Mouse (Mus musculus) ES-E14 (cell line): Measurements from ENCODE around the gene 4930415O20Rik.

Source experiments
- MAFK ChIP-seq: IDR thresholded peaks from 2 replicates; pipeline ENCODE4 v1.6.1; 2014; ENCODE audit warnings: mild to moderate bottlenecking, low read depth, low read length, inconsistent platforms; ENCODE audit not compliant: insufficient read depth
- ZNF384 ChIP-seq: IDR thresholded peaks from 2 replicates; pipeline ENCODE4 v1.6.1; 2012; ENCODE audit warnings: low read depth, low read length, inconsistent platforms

- TF ChIP-seq MAFK (no peak), ZNF384 (no peak)
Observed at GRCm38 (mm10) chr15:98615751-98616150, 44.9 kb downstream of the 4930415O20Rik start.
